Mouse (Mus musculus) spleen, adult 2 months (tissue): Measurements from ENCODE around the gene Gm45837.

Experiments
- CTCF ChIP-seq: fragments of 200-500 bp; IDR thresholded peaks from 2 replicates; pipeline ENCODE4 v1.5.1; 2011; ENCODE audit warnings: mild to moderate bottlenecking, inconsistent platforms; ENCODE audit not compliant: insufficient read depth, insufficient read length, insufficient replicate concordance; ENCODE audit errors: extremely low read depth
- POLR2A ChIP-seq: fragments of 200-500 bp; IDR thresholded peaks from 2 replicates; pipeline ENCODE4 v1.6.1; 2011; ENCODE audit warnings: low read depth, low read length, inconsistent platforms

- TF ChIP-seq POLR2A (no peak), CTCF (no peak)
Measured at GRCm38 (mm10) chr7:101479841-101480240, 69.2 kb downstream of the Gm45837 start.
